Mouse (Mus musculus) cerebellum, adult (tissue): Measurements from ENCODE around the gene Ppargc1a.

Source experiments
- ATAC-seq: cut with Nextera tagmentation; 2 replicates; pipeline ENCODE4 v1.9.2; 2017; ENCODE audit warnings: mild to moderate bottlenecking, moderate library complexity, mixed read lengths; ENCODE audit not compliant: insufficient number of reproducible peaks, low FRiP score, low TSS enrichment

Gene Ppargc1a

DNA sequence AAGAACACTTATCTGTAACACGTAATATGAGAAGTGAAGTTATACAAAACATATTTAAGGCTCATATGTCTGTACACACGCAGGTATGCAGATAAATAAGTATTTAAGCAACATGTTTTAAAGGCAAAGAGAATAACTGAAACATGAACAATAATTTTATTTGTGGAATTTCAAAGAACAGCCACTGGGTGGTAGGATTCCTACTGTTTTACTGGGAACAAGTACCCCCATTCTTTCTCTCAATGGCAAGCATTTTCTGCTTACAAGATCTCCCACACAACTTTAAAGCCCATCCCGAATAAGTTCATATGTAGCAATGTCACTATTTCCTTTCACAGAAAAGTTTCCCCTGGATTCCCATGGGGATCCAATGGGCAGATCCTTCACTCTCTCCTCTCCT is 46.7 kb downstream of the Ppargc1a start:
- no peak for ATAC-seq

GRCm38 (mm10) chr5:51517440-51518187 is 49.9 kb downstream of the Ppargc1a start:
- no peak for ATAC-seq

DNA sequence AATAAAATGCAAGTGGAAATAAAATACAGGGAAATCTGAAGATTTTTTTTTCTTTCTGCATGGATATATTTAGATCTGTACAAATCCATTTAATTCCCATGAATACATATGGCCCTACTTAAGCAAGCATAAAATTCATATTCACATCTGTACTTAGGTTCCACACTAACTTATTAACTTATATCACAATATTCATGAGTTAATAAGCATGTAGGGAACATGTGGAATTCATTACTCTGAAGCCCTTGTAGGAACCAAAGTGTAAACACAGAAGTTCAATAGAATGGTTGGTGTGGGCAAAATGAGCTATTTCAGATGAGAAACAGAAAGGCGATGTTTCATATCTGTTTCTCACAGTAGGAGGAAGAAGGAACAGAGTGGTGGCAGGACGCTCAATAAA is 62.9 kb downstream of the Ppargc1a start:
- ATAC-seq, result no peak

- ATAC-seq, result no peak
Measured at GRCm38 (mm10) chr5:51497910-51498517, 69.5 kb downstream of the Ppargc1a start.

DNA sequence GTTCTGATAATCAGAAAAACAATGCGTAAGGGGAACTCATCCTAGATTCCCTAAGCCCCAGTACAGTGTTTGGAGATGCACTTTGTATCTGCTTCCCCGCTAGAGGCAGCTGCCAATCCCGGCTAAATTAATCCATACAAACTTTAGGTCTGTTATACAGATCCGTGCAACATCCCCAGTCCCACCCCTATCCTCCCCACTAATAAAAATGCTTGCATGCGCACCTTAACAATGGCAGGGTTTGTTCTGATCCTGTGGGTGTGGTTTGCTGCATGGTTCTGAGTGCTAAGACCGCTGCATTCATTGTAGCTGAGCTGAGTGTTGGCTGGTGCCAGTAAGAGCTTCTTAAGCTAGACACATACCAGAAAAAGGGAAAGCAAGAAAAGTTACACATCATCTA is 72.1 kb downstream of the Ppargc1a start:
- no peak for ATAC-seq

DNA sequence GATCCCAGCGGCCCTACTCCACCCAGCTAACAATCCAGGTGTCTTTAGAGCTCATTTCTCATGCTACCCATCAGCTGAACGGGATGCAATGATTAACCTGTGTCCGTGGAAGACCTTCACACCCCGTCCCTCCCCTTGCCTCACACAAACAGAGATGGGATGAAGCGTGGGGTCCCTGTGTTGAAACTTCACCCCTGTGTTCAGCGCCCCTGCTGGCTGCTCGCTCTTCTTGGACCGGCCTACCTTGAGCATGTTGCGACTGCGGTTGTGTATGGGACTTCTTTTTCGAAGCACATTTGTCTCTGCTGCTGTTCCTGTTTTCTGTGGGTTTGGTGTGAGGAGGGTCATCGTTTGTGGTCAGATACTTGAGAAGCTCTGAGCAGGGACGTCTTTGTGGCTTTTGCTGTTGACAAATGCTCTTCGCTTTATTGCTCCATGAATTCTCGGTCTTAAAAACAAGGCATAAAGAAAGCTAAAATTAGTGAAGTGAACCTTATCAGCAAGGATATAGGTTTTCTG is 73.1 kb downstream of the Ppargc1a start:
- ATAC-seq, result no peak

GRCm38 (mm10) chr5:51483768-51484167 is 83.8 kb downstream of the Ppargc1a start:
- no peak for ATAC-seq

DNA sequence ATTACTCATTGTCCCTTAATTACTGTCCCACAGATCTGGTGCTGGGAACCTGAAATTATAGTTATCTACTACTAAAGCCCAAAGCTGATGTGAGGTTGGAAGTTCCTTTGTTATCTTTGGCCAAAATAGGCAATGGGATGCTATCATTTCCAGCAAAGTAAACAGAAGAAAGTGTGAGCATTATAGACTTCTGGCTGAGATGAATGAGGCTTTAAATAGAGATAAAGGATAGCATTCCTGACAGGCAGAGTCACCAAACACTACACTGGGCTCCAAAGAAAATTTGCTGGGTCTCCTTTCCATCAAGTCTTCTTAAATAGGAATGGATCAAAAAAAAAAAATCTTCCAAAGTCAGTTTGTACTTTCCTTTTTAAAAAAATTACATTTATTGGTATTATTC is 87.7 kb downstream of the Ppargc1a start:
- no peak for ATAC-seq

DNA sequence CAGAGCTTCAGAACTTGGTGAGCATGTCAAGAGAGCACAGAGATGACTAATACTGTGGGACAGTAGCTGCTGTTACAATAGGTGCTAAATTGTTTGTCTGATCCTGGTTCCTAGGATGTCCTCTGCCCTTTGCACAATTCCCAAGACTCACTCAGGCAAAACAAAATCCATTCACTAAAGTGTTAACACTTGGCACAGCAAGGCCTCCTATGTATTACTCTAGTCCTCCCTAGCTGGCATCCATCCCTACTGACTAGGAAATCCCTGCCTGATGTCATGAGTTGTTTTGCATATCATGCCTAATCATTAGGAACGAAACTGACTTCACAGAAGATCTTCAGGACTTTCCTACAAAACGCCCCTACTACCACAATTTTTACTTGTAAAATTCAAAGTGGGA is 88.1 kb downstream of the Ppargc1a start:
- ATAC-seq, result no peak

DNA sequence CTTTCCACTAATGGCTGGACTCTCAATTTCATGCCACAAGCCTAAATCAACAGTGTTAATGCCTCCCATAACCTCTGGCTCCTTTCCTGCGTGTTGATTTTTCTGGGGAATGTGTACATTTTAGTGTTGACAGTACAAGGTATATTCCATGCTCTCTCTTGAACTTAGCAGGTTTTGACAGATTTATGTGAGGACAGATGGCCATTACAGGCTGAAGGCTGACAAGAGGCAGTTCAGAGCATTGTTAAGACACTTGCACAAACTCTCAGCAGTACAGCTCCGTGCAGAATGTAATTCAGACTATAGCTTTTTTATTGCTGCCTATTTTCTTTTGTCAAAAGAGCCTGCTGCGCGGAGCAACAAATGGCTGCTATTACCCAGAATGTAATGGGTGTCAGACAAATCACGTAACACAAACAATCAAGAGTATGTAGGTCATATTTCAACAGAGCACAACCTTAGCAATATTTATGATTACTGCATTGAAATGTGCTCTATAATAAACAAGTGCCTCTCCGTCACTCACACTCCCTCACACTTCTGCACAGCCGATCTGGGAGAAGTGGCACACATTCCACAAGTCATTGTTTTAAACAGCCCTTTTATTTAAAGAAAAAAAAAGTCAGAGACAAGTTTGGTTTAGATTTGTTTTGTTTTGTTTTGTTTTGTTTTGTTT is 89.1 kb downstream of the Ppargc1a start:
- ATAC-seq, result no peak

GRCm38 (mm10) chr5:51477140-51477539 is 90.4 kb downstream of the Ppargc1a start:
- ATAC-seq, result no peak

- ATAC-seq, result no peak
Measured at GRCm38 (mm10) chr5:51475034-51475541, 92.4 kb downstream of the Ppargc1a start.

GRCm38 (mm10) chr5:51471614-51472013 is 95.9 kb downstream of the Ppargc1a start:
- no peak for ATAC-seq

GRCm38 (mm10) chr5:51466036-51466435 is 101.5 kb downstream of the Ppargc1a start:
- no peak for ATAC-seq

DNA sequence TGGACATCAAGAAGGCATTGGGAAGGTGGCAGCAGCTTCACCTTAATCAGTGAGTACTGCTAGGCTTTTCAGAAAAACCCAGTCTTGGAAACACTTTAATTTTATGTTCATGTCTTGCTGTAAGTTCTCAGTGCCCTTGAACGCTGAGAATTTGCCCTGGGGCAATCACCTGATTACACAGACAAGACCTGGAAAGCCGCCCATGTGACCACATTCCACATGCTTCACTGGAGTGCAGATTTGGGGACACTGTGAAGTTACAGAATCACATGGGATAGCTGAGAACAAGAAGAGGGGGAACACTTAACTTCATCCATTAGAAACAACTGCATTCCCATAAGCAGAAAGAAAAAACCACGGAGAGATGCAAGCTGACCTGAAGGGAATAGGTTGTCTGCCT is 115.5 kb downstream of the Ppargc1a start:
- ATAC-seq, result no peak

- ATAC-seq, result no peak
Measured at GRCm38 (mm10) chr5:51447631-51448030, 119.9 kb downstream of the Ppargc1a start.

GRCm38 (mm10) chr5:51446299-51447090 is 121.0 kb downstream of the Ppargc1a start:
- ATAC-seq, result no peak

DNA sequence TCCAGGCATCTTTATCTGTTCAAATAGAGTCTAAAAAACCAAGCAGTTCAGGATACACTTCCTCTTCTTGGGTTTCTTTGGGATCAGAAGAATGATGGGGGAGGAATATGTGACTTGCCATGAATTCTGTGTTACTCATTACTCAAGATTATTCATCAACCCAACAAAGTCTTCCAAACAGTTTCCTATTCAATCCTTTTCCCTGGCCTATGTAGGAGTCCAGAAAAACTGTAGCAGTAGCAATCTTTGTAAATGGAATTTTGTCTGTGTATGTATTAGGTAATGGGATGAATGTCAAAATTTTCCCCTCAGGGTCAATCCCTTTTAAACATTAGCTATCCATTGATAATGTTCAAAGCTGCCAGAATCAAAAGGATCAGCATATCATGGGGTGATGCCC is 121.8 kb downstream of the Ppargc1a start:
- ATAC-seq, result no peak

DNA sequence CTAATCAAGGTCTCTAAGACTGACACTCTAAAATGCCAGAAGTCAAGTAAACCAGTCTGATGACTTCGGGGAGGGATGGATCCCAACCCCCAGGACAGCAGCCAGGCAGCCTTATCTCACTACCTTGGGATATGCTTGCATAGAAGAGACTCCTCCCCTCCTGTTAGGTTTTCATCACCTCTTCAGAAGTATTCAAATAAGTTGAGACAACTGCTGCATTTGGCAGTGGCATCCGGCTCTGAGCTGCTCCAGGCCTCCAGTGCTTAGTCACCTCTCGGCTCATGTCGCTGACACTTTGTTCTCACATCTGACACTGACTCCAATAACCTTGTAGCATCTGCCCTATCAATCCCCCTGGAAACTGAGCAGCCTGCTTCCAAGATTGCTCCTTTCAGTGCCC is 127.8 kb downstream of the Ppargc1a start:
- no peak for ATAC-seq

GRCm38 (mm10) chr5:51433905-51434304 is 133.6 kb downstream of the Ppargc1a start:
- no peak for ATAC-seq
